Mouse (Mus musculus) kidney, postnatal 10 days (tissue): ENCODE measurements around the gene Taldo1.

Experiments
- DNase-seq: peaks from one replicate; pipeline ENCODE4 v3.0.0; 2021; ENCODE audit warnings: mixed read lengths

Gene Taldo1

DNA sequence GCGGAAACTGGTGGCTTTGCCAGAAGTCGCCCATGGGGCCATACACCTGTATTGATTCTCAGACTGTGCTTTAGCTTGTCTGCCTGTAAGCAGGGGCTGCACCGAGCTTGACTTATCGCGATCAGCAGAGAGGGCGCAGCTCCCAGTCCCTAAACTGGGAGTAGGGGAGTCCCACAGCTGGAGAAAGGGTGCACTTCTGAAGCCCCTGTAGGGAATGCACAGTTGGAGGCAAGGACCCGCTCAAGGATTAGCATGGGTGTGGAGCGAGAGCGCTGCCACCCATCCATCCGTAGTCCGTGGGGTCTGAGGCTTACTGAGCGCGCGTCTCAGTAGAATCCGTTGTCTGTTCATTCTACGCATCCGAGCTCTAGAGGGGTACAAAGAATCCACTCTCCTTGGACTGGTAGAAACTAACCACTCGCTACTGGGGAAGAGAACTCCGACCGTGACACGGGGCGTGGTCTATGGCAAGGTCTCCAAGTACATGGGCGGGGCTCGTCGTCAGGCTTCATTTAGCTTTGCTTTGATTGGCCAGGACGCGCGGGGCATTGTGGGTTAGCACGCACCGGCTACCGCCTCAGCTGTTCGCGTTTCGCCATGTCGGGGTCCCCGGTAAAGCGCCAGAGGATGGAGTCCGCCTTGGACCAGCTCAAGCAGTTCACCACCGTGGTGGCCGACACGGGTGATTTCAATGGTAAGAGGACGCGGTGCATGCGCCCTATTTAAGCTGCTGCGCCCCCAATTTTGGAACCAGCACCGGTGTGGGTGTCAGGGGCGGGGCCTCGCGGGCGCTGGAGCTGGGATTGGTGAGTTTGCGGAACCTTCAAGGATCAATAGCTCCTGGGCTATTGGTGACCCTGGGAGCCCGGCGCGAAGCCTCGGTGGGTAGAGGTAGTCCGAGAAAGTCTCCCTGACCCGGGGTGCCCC, at the start of gene Taldo1:
Gene Taldo1 (plus strand): TSS at position 575 of the 927 bp plus-strand sequence.
- peak; percentile 98 for DNase-seq

- DNase-seq: no peak
Observed at GRCm38 (mm10) chr7:141343230-141343629, 48.8 kb upstream of the Taldo1 start.

DNA sequence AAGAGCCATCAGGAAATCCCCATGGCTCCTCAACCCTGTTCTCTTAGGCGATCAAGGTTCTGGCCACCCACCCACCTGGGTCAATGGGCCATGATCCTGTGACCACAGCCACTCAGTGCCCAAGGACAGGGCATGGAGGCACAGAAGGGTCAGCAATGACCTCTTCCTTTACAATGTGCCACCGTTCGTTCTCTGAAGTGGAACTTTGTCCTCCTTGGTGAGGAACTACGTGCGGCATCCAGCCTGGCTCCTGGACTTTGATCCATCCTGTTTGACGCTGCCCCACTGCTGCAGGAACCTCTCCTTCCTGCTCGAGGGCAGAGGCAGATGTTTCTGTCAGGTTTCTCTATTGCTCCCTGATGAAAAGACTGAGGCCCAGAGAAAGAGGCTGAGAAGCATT, 48.3 kb upstream of the Taldo1 start:
- DNase-seq: no peak

- no peak for DNase-seq
Observed at GRCm38 (mm10) chr7:141344787-141345186, 47.2 kb upstream of the Taldo1 start.

DNA sequence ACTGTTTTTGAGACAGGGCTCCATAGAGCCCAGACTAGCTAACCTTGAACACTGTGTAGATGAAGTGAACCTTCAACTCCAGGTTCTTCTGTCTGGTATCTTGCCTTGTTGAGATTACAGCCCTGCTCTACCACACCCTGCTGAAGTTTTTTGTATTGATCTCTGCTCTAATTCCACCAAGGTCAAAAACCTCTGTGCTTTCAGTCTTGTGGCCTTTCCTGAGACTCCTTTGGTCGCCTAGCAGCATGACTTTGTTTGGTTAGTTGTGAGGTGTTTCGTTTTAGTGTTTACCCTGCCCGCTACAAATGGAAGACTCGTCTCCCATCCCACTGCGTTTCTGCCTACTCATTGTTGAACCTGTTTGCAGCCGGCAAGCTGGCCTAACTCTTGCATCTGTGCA, 40.9 kb upstream of the Taldo1 start:
- DNase-seq: no peak

DNA sequence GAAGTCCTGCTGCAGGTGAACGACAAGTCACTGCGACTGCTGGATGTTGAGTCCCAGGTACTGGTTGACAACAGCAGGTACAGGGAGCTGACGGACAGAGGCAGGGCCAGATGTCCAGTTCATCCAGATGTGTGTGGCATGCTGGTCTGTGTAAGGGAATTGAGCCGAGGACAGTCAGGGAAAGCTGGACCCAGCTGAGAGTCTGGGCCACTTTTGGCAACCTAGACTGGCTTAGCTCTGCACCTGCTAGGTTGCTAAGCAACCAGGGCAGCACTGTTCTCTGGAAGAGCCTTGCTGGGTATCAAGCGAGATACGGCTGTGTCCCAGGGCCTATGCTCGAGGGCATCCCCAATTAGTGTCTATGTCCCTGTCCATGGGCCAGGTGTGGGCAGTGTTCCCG, 36.9 kb upstream of the Taldo1 start:
- DNase-seq: no peak

GRCm38 (mm10) chr7:141355626-141356326, 36.2 kb upstream of the Taldo1 start:
- DNase-seq: peak; percentile 45

DNA sequence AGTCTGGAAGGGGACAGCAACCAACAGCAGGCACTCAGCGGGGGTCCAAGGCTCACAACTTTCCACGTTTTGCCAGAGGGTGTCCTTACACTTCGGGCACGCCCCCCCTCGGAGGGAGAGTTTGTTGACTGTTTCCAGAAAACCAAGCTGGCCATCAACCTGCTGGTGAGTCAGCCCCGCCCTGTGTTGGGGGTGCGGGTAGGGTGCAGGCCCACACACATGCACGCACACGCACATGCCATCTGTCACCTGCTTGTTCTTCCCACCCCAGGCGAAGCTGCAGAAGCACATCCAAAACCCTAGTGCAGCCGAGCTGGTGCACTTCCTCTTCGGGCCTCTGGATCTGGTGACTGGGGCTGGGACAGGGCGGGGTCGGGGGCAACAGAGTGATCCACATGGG, 35.0 kb upstream of the Taldo1 start:
- DNase-seq: peak; percentile 17

DNA sequence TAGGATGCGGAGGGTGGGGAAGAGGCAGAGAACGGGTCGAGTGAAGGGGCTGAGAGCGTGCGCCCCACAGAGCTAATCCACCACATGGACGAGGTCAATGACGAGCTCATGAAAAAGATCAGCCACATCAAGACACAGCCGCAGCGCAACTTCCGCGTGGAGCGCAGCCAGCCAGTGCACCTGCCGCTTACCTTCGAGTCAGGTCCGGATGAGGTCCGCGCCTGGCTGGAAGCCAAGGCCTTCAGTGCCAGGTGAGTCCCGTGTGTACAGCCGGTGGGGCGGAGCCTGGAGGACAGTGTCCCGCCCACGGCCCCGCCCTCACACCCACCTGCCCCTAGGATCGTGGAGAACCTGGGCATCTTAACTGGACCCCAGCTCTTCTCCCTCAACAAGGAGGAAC, 30.5 kb upstream of the Taldo1 start:
- DNase-seq: peak; percentile 72

DNA sequence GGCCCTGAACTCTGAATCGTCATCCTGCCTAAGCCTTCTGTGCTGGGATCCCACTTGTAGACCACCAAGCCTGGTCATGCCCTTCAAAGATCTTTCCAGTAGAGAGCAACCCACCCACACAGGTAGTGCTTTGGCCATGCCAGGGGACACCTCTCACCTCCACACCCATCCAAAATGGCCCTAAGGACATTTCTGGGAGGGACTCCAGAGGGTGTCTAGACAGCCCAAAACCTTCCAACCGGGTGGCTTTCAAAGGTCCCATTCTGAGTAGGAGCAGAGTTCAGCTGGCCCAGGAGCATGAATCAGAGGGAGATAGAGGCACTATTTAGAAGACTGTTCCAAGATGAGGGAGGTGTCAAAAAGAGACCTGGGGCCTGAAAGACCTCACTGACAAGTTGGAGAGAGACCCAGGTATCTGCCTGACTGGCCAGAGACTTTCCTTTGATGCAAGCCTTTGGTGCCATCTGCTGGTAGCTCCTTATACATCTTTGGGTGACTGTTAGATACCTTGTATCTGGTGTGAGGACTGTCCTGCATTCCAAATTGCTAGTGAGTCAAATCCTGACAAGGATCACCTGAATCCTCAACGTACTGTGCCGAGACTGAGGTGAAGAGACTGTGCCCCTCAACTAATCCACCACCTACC, 28.8 kb upstream of the Taldo1 start:
- peak; percentile 85 for DNase-seq

DNA sequence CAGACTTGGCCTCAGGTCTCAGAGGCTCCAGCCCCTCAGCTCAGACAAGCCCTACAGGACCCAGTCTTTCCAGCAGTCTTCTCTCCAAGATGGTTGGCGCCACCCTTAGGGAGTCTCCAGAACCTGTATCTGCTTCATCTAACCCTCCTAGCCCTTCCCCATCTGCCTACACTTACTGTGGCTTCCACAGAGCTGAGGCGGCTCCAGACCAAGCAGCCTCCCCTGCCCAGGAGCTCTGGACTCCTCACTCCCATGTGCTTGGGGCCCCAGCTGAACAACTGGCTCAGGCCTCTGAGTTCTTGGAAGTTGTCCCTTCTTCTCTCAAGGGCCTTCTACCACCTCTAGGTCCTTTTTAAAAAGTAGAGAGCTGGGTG, 28.3 kb upstream of the Taldo1 start:
- DNase-seq: no peak

GRCm38 (mm10) chr7:141364349-141365048, 27.5 kb upstream of the Taldo1 start:
- DNase-seq: no peak

DNA sequence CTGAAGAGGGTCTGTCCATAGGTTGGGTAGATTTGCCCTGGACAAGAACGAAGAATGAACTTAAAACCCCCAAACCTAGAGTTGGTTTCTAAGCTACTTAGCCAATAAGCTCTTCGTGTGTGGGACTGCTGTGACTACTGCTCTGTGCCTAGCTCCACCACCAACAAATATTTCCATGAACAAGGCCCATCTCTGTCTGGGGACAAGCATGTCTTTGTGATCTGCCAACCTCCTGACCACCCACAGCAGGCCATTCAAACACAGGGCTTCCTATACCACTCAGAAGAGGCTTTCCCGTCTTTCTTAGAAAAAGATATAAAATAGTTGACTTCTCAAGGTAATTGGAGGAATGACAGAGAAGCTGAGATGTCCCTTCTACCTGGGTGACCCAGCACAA, 27.0 kb upstream of the Taldo1 start:
- no peak for DNase-seq

- DNase-seq: no peak
Observed at GRCm38 (mm10) chr7:141367358-141367757, 24.6 kb upstream of the Taldo1 start.

GRCm38 (mm10) chr7:141369918-141370317, 22.1 kb upstream of the Taldo1 start:
- DNase-seq: no peak

GRCm38 (mm10) chr7:141371942-141372595, 19.9 kb upstream of the Taldo1 start:
- DNase-seq: no peak

- no peak for DNase-seq
Observed at GRCm38 (mm10) chr7:141373611-141374010, 18.4 kb upstream of the Taldo1 start.

- no peak for DNase-seq
Observed at GRCm38 (mm10) chr7:141374399-141374798, 17.6 kb upstream of the Taldo1 start.

GRCm38 (mm10) chr7:141379584-141379983, 12.4 kb upstream of the Taldo1 start:
- DNase-seq: no peak

GRCm38 (mm10) chr7:141381068-141381835, 10.7 kb upstream of the Taldo1 start:
- no peak for DNase-seq

DNA sequence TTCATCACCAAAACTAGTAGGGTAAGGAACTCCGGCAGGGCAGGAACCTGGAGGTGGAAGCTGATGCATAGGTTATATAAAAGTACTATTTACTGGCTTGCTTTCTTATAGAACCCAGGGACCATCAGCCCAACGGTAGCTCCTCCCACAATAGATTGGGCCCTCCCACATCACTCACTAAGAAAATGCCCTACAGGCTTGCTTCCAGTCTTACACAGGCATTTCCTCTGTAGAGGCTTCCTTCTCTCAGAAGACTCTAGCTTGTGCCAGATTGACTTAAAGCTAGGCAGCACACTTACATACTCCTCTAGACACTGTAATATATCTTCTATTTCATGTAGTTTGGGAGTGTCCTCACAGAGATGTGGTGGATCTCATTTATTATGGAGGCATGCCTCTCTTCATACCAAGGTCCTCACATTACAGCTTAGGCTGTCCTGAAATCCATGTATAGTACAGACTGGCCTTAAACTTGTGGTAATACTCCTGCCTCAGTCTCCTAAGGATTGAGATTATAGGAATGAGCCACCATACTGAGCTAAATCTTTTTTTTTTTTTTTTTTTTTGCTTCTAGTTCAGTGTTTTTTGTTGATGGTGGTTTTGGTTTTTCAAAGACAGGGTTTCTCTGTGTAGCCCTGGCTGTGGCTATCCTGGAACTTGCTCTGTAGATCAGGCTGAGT, 4.1 kb upstream of the Taldo1 start:
- no peak for DNase-seq
